Mouse (Mus musculus): ENCODE results near the gene Cspg5. TPM values are rescaled to one million over a fixed set of nuclear protein-coding genes. Genes with fewer than 3 reads are reported as not detected.

Gene Cspg5
- polyA plus RNA-seq (2015; fragmentation: Nextera tagmentation; extraction: Ambion mirVana) = 3.0 and 3.3 TPM in 2 replicates

DNA sequence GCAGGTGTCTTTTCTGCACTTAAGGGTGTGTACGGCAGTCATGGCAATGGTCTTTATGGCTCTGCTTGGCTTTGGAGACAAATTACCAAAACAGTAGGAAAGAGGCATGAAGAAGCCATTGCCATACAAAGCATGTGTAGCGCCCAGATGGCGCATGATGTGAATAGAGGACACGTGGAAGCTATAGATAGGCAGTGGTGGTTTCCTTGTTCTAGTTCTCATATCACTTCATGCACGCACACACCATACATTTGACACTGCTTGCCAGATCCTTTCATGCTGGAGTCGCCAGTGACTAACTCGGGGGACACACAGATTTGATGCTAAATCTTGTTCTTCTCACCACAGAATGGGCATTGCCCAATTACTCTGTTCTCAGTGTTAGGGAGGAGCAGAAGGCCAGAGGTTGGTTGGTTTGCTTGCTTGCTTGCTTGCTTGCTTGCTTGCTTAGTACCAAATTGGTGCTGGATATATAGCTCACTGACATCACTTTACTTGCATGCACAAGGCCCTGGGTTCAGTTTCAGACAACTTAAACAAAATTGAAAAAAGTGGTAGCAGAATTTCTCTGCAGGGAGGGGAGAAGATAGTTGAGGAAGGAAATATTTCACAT is at the start of gene Cspg5:
Gene Cspg5, plus strand, starts transcription at position 563 of the 613 bp plus-strand sequence.
- Histone ChIP-seq H3K36me3 (ENCODE audit: control insufficient read depth, insufficient read depth, low read length) (peaks cover 2% of the 10 kb centered on the region; the same call in 1 of the 2 replicates), H3K4me1 (replicated peaks; ENCODE audit: control insufficient read depth, insufficient read depth) (no peaks in the 10 kb centered on the region; the same call in 1 of the 2 replicates), H3K4me3 (ENCODE audit: low read depth, low read length) (no peak within 1 kb of the TSS), H3K9me3 (ENCODE audit: control insufficient read depth, low read length) (no peaks in the 10 kb centered on the region), H3K9ac (ENCODE audit: low read length) (no peak within 1 kb of the TSS), H3K27me3 (ENCODE audit: control insufficient read depth, insufficient read depth, low read length) (0 out of 2 replicates have a peak, but pooled peaks cover 2% of the 10 kb centered on the region), H3K4me2 (replicated peaks; ENCODE audit: low read depth) (peak within 1 kb of the TSS; percentile 100), H3K27ac (replicated peaks) (no peak within 1 kb of the TSS)
- no peak for DNase-seq (ENCODE audit: low spot score)
- no peak for TF ChIP-seq CTCF (IDR thresholded peaks at IDR 0.05; ENCODE audit: low read depth)
- TF ChIP-seq EP300 (optimal IDR thresholded peaks at IDR 0.05) = no peak
- no peak for ATAC-seq (ENCODE audit: low FRiP score, low TSS enrichment)
- 83% methylated on average over 7 of the region's 7 CpGs for WGBS

DNA sequence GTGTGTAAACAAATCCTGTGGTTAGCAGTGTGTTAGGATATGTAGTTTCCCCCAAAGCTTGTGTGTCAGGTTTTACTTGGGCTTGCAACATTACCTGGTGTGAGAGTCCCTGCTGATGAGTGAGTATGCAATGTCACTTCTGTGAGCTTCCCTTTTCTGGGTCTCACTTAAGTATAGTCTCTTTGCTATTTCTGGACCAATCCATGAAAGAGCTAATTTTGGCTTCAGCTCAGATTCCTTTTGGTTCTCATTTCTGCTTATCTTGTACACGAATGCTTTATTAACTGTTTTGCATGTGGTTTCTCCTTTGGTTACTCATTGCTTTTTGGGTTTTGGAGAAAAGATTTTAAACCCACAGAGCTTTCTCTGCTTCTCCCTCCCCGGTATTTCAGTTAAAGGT is 43.7 kb upstream of the Cspg5 start:
- no peak overlapping the region for H3K4me3 ChIP-seq (ENCODE audit: low read depth, low read length)
- H3K9me3 ChIP-seq (ENCODE audit: control insufficient read depth, low read length) = no peaks in the 10 kb centered on the region
- H3K4me2 ChIP-seq (replicated peaks; ENCODE audit: low read depth) = no peak overlapping the region
- ATAC-seq (ENCODE audit: low FRiP score, low TSS enrichment) (no peak), DNase-seq (ENCODE audit: low spot score) (no peak)
- H3K27ac ChIP-seq (replicated peaks) = no peak overlapping the region
- WGBS = 79% methylated on average over 2 of the region's 2 CpGs
- no peak overlapping the region for H3K9ac ChIP-seq (ENCODE audit: low read length)
- no peak for TF ChIP-seq EP300 (optimal IDR thresholded peaks at IDR 0.05)
- TF ChIP-seq CTCF (IDR thresholded peaks at IDR 0.05; ENCODE audit: low read depth) = no peak
- H3K4me1 ChIP-seq (replicated peaks; ENCODE audit: control insufficient read depth, insufficient read depth) = no peaks in the 10 kb centered on the region
- peaks cover 20% of the 10 kb centered on the region for H3K36me3 ChIP-seq (ENCODE audit: control insufficient read depth, insufficient read depth, low read length)
- H3K27me3 ChIP-seq (ENCODE audit: control insufficient read depth, insufficient read depth, low read length) = no peaks in the 10 kb centered on the region

DNA sequence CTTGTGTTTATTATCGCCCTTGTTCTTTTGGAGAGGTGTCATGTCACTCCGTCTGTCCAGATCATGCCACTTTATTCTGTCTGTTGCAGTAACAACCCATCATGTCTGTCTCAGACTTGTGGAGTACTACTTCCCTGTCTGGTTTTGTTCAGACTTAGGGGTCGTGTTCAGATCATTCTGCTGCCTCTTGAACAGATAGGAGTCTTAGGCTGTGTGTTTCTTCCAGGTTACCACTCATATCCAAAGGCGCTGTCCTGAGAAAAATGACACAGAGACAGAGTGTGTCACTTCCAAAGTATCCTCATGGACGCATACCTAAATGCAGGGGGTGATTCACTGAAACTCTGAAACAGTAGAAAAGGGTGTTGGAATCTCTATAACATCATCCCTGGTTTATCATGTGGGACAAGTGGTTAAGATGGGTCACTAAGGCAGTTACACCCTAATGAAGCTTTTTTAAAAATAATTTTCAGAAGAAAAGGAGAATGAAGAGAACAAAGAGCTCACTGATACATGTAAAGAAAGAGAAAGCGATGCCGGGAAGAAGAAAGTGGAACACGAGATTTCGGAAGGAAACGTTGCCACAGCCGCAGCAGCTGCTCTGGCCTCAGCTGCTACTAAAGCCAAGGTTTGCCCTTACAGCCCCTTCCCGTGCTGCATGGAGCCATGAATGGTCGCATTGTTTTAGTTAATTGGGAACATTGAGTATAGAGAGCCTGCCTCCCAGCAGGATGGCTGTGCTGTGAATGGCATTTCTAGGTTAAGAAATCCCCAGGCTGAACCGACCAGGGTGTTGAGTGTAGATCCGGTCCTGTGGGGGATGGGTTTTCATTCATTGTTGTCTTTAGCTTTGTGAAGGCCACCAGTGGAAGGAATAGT is 37.8 kb upstream of the Cspg5 start:
- Histone ChIP-seq H3K4me2 (replicated peaks; ENCODE audit: low read depth) (no peak overlapping the region), H3K27me3 (ENCODE audit: control insufficient read depth, insufficient read depth, low read length) (no peaks in the 10 kb centered on the region), H3K36me3 (ENCODE audit: control insufficient read depth, insufficient read depth, low read length) (peaks cover 13% of the 10 kb centered on the region), H3K27ac (replicated peaks) (no peak overlapping the region), H3K9me3 (ENCODE audit: control insufficient read depth, low read length) (no peaks in the 10 kb centered on the region), H3K9ac (ENCODE audit: low read length) (no peak overlapping the region), H3K4me3 (ENCODE audit: low read depth, low read length) (no peak overlapping the region), H3K4me1 (replicated peaks; ENCODE audit: control insufficient read depth, insufficient read depth) (no peaks in the 10 kb centered on the region)
- WGBS = 74% methylated on average over 15 of the region's 15 CpGs
- TF ChIP-seq CTCF (IDR thresholded peaks at IDR 0.05; ENCODE audit: low read depth) (no peak), EP300 (optimal IDR thresholded peaks at IDR 0.05) (no peak)
- ATAC-seq (ENCODE audit: low FRiP score, low TSS enrichment) (no peak), DNase-seq (ENCODE audit: low spot score) (no peak)

DNA sequence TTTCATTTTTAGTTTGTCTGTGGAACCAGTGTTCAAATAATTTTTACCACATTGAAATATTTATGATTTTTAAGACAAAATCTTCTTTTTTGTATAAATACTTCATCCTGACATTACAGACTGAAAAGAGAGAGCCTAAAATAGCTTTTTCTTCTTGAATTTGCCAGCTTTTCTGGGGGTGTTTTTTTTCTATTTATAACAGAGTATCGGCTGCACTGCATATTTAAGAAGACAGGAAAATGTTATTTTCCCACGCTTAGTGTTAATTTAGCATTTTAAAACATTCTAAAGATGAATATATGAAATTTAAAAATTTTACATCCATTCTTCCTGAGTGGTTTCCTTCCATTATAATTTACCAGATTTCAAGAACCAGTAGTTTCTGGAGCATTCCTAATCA is 37.1 kb upstream of the Cspg5 start:
- Histone ChIP-seq H3K27me3 (ENCODE audit: control insufficient read depth, insufficient read depth, low read length) (no peaks in the 10 kb centered on the region), H3K27ac (replicated peaks) (no peak overlapping the region), H3K4me1 (replicated peaks; ENCODE audit: control insufficient read depth, insufficient read depth) (no peaks in the 10 kb centered on the region), H3K36me3 (ENCODE audit: control insufficient read depth, insufficient read depth, low read length) (peaks cover 16% of the 10 kb centered on the region), H3K9me3 (ENCODE audit: control insufficient read depth, low read length) (no peaks in the 10 kb centered on the region), H3K4me3 (ENCODE audit: low read depth, low read length) (no peak overlapping the region), H3K9ac (ENCODE audit: low read length) (no peak overlapping the region), H3K4me2 (replicated peaks; ENCODE audit: low read depth) (no peak overlapping the region)
- ATAC-seq (ENCODE audit: low FRiP score, low TSS enrichment) (no peak), DNase-seq (ENCODE audit: low spot score) (no peak)
- 83% methylated on average over 2 of the region's 2 CpGs for WGBS
- TF ChIP-seq CTCF (IDR thresholded peaks at IDR 0.05; ENCODE audit: low read depth) = no peak
- TF ChIP-seq EP300 (optimal IDR thresholded peaks at IDR 0.05) = no peak

GRCm38 (mm10) chr9:110208265-110208664 is 35.3 kb upstream of the Cspg5 start:
- H3K36me3 ChIP-seq (ENCODE audit: control insufficient read depth, insufficient read depth, low read length) = peaks cover 21% of the 10 kb centered on the region
- TF ChIP-seq CTCF (IDR thresholded peaks at IDR 0.05; ENCODE audit: low read depth) = no peak
- no peak for TF ChIP-seq EP300 (optimal IDR thresholded peaks at IDR 0.05)
- H3K4me2 ChIP-seq (replicated peaks; ENCODE audit: low read depth) = no peak overlapping the region
- H3K4me3 ChIP-seq (ENCODE audit: low read depth, low read length) = no peak overlapping the region
- DNase-seq (ENCODE audit: low spot score) = no peak
- no peaks in the 10 kb centered on the region for H3K9me3 ChIP-seq (ENCODE audit: control insufficient read depth, low read length)
- ATAC-seq (ENCODE audit: low FRiP score, low TSS enrichment) = no peak
- H3K9ac ChIP-seq (ENCODE audit: low read length) = no peak overlapping the region
- no peak overlapping the region for H3K27ac ChIP-seq (replicated peaks)
- WGBS = 68% methylated on average over 7 of the region's 7 CpGs
- H3K4me1 ChIP-seq (replicated peaks; ENCODE audit: control insufficient read depth, insufficient read depth) = no peaks in the 10 kb centered on the region
- H3K27me3 ChIP-seq (ENCODE audit: control insufficient read depth, insufficient read depth, low read length) = no peaks in the 10 kb centered on the region

DNA sequence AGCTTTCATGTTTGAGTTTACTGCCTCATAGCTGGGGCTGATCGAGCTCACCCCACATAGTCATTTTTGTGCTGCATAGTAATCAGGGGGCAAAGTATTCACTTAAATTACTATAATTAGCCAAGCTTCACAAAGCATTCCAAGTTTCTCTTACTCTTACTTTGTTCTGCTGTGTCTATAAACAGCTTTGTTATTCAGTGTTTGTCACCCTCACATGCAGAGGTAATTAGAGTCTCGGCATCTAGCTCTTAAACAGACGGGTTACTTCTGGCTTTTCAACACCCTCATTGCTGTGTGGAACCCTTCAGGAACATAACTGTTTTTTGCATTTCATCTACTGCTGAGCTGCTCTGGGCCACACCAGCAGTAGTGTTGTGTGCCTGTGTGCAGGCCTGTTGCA is 34.6 kb upstream of the Cspg5 start:
- Histone ChIP-seq H3K9ac (ENCODE audit: low read length) (no peak overlapping the region), H3K27ac (replicated peaks) (no peak overlapping the region), H3K4me3 (ENCODE audit: low read depth, low read length) (no peak overlapping the region), H3K4me1 (replicated peaks; ENCODE audit: control insufficient read depth, insufficient read depth) (no peaks in the 10 kb centered on the region), H3K9me3 (ENCODE audit: control insufficient read depth, low read length) (no peaks in the 10 kb centered on the region), H3K4me2 (replicated peaks; ENCODE audit: low read depth) (no peak overlapping the region), H3K27me3 (ENCODE audit: control insufficient read depth, insufficient read depth, low read length) (no peaks in the 10 kb centered on the region), H3K36me3 (ENCODE audit: control insufficient read depth, insufficient read depth, low read length) (peaks cover 24% of the 10 kb centered on the region)
- WGBS = 92% methylated on average over 3 of the region's 3 CpGs
- TF ChIP-seq EP300 (optimal IDR thresholded peaks at IDR 0.05) (no peak), CTCF (IDR thresholded peaks at IDR 0.05; ENCODE audit: low read depth) (no peak)
- DNase-seq (ENCODE audit: low spot score) (no peak), ATAC-seq (ENCODE audit: low FRiP score, low TSS enrichment) (no peak)
